ENCODE assay signal across 18 mouse cellular contexts in the genomic region with DNA sequence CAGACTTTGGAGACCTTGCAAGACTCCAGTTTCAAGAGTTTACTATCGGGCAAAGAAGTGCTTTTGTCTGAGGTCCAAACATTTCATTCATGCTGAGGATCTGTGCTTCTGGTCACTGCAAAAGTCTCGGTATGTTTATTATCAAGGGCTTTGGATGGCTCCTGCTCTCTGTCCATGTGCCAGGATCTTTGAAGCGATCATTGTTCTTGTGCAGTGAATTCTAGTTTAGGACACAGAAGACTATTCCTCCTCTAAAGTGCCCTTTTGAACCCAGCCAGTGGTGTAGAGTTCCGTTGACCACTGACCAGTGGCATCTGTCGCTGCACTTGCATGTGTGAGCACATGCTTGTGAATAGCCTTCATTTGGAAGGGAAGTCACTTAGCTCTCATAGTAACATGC.
"Had no signal": no experiment of that assay in that cellular context is flagged by ENCODE, and none has a peak within 500 bp of the region (broad histone marks: within the 10 kb centered on the region; RNA-seq: fewer than 3 reads in every experiment).

No protein-coding gene starts in this region.

- DNase-seq: kidney, adult 8-10 months; kidney, postnatal 10 days; kidney, postnatal 36 days; layer of hippocampus, postnatal 36 days; liver, postnatal 0 days; lung, embryonic 14.5 days; retina, postnatal 1 day; thymus, adult 18-20 months; thymus, postnatal 36 days had no signal

- H3K4me1 ChIP-seq: kidney, embryonic 15.5 days; neural tube, embryonic 12.5 days had no signal

- H3K27ac ChIP-seq: kidney, embryonic 15.5 days; left cerebral cortex, adult 2 months; liver, embryonic 14.5 days; macrophage; midbrain, embryonic 13.5 days; neural tube, embryonic 12.5 days had no signal

- H3K4me2 ChIP-seq: kidney, embryonic 15.5 days; liver, embryonic 11.5 days; lung, embryonic 14.5 days; midbrain, embryonic 13.5 days; neural tube, embryonic 12.5 days had no signal

- H3K9me3 ChIP-seq: kidney, embryonic 15.5 days; midbrain, embryonic 13.5 days; neural tube, embryonic 12.5 days had no signal

- ATAC-seq: liver, postnatal 0 days; lung, postnatal 0 days; midbrain, embryonic 13.5 days; midbrain, embryonic 16.5 days had no signal

- H3K27me3 ChIP-seq: kidney, embryonic 15.5 days; midbrain, embryonic 13.5 days; neural tube, embryonic 12.5 days had no signal

- H3K4me3 ChIP-seq: kidney, embryonic 15.5 days; left cerebral cortex, adult 2 months; midbrain, embryonic 13.5 days; neural tube, embryonic 12.5 days had no signal

- H3K9ac ChIP-seq: kidney, embryonic 15.5 days; liver, embryonic 14.5 days; liver, postnatal 0 days; lung, embryonic 14.5 days; midbrain, embryonic 13.5 days; neural tube, embryonic 12.5 days had no signal

- H3K36me3 ChIP-seq: kidney, embryonic 15.5 days; midbrain, embryonic 13.5 days; neural tube, embryonic 12.5 days had no signal
